Mouse (Mus musculus) megakaryocyte, embryonic 14.5 days (primary cell): ENCODE results near the gene Gm1043.

Experiments
- FLI1 ChIP-seq: IDR thresholded peaks from 2 replicates; pipeline ENCODE4 v1.6.1; 2012; ENCODE audit warnings: low read length, inconsistent platforms, mixed read lengths
- GATA1 ChIP-seq: IDR thresholded peaks from 3 replicates; pipeline ENCODE4 v1.6.1; 2012; ENCODE audit warnings: mixed read lengths, low read length, inconsistent platforms, borderline replicate concordance

DNA sequence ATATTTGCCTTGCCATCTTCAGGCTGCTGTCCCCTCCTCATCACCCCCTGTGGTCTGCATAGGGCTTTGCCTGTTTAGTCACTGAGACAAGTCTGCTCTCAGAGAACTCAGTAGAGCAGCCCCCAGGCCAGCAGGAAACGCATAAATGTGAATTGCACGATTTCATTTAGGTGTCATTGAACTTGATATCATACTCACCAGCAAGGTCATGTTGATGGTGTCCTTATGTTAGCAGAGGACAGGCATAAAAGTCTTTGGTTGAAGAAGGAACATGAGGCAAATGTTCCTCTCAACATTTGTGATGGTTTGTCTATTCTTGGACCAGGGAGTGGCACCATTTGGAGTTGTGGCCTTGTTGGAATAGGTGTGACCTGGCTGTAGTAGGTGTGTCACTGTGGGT, 2.6 kb downstream of the Gm1043 start:
- no peak for TF ChIP-seq GATA1
- TF ChIP-seq FLI1 = no peak
